Comparison of ENCODE assay signal across 19 mouse cellular contexts in the genomic region with DNA sequence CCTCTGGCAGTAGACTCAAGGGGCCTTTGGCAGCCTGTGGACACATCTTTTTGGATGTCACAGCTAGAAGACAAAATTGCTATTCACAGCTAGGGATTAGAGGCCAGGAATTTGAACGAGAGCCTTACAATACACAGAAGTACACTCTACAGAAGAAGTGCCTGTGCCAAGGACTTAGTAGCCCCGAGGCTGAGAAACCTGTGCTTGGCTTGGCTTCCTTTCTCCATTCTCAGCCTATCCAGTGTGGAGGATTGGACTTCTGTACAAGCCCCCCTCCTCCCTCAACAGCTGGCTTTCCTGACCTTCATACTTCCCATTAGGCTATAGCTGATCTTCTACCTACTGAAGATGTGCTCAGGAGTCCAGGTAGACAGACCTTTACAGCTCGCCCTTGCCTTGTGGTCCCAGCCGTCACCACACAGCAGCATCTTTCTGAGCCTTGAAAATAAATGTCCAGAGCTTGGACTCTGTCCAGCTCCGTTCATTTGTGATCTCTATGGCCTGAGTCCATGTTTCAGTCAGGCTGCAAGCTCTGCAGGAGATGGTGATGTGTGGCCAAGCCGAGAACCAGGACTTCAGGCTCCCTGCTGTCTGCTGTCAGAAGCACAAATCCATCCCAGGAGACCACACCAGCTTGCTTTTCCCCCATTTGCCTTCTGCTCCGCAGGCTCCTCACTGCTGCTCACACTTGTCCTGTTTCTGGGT. TPM values are rescaled to one million over a fixed set of nuclear protein-coding genes. Genes with fewer than 3 reads are reported as not detected.
DNase-seq lines count a peak whose midpoint lies in the region; ATAC-seq and TF ChIP-seq lines count a peak whose summit lies in the region.
"Had no signal": no experiment of that assay in that cellular context is flagged by ENCODE, and none has a peak within 500 bp of the region (broad histone marks: within the 10 kb centered on the region; RNA-seq: fewer than 3 reads in every experiment).

No protein-coding gene starts in this region.

- no peaks in the 10 kb centered on the region for H3K4me1 ChIP-seq in forebrain, postnatal 0 days (ENCODE audit: insufficient read depth)
- no peaks in the 10 kb centered on the region for H3K4me1 ChIP-seq in forebrain, embryonic 14.5 days (ENCODE audit: control insufficient read depth, insufficient read depth, low read length)
- H3K4me1 ChIP-seq in kidney, embryonic 16.5 days (ENCODE audit: insufficient read depth, low read length): no peaks in the 10 kb centered on the region
- H3K4me1 ChIP-seq in cerebellum, adult 2 months (ENCODE audit: control insufficient read depth, insufficient read depth, low read length): peaks cover 5% of the 10 kb centered on the region; the same call in 1 of the 2 replicates
- H3K4me1 ChIP-seq: embryonic facial prominence, embryonic 13.5 days; forebrain, embryonic 15.5 days had no signal

- no peaks in the 10 kb centered on the region for H3K9me3 ChIP-seq in forebrain, postnatal 0 days (ENCODE audit: low read length)
- H3K9me3 ChIP-seq in forebrain, embryonic 14.5 days (replicated peaks; ENCODE audit: control insufficient read depth, low read length): no peaks in the 10 kb centered on the region
- H3K9me3 ChIP-seq in kidney, embryonic 16.5 days (ENCODE audit: low read length): no peaks in the 10 kb centered on the region
- H3K9me3 ChIP-seq: embryonic facial prominence, embryonic 13.5 days; forebrain, embryonic 15.5 days had no signal

- no peak for DNase-seq in forebrain, postnatal 0 days
- DNase-seq in forebrain, embryonic 14.5 days (ENCODE audit: low spot score): no peak
- peak; percentile 4 to 6 for DNase-seq in kidney, postnatal 4 days
- peak; percentile 48 for DNase-seq in Muller cell, postnatal 12 days (ENCODE audit: inconsistent ontology term)
- peak; percentile 33 to 48 for DNase-seq in cerebellum, adult 2 months
- DNase-seq in right cerebral cortex, adult 18-20 months: no peak
- no peak for DNase-seq in right cerebral cortex, postnatal 14 days
- DNase-seq: gastrocnemius, postnatal 36 days; kidney, adult 11 months; kidney, postnatal 14 days; lung, adult 18-20 months; lung, postnatal 36 days; thymus, postnatal 14 days had no signal

- H3K4me3 ChIP-seq in forebrain, postnatal 0 days (ENCODE audit: low read depth, low read length): no peak overlapping the region
- H3K4me3 ChIP-seq in forebrain, embryonic 14.5 days (ENCODE audit: low read depth, low read length): no peak overlapping the region
- no peak overlapping the region for H3K4me3 ChIP-seq in kidney, embryonic 16.5 days (ENCODE audit: low read length)
- no peak overlapping the region for H3K4me3 ChIP-seq in cerebellum, adult 2 months (replicated peaks; ENCODE audit: insufficient read depth, low read depth, low read length)
- H3K4me3 ChIP-seq: embryonic facial prominence, embryonic 13.5 days; forebrain, embryonic 15.5 days had no signal

- H3K27me3 ChIP-seq in forebrain, postnatal 0 days (ENCODE audit: insufficient read depth, low read length): no peaks in the 10 kb centered on the region
- no peaks in the 10 kb centered on the region for H3K27me3 ChIP-seq in forebrain, embryonic 14.5 days (replicated peaks; ENCODE audit: control insufficient read depth, insufficient read depth, low read length)
- no peaks in the 10 kb centered on the region for H3K27me3 ChIP-seq in kidney, embryonic 16.5 days (ENCODE audit: insufficient read depth, low read length)
- H3K27me3 ChIP-seq in cerebellum, adult 2 months (ENCODE audit: control insufficient read depth, insufficient read depth, low read length): no peaks in the 10 kb centered on the region
- H3K27me3 ChIP-seq: CH12.LX; embryonic facial prominence, embryonic 13.5 days; forebrain, embryonic 15.5 days had no signal

- H3K4me2 ChIP-seq in forebrain, postnatal 0 days (ENCODE audit: low read depth): no peak overlapping the region
- H3K4me2 ChIP-seq in forebrain, embryonic 14.5 days (ENCODE audit: low read length): no peak overlapping the region
- no peak overlapping the region for H3K4me2 ChIP-seq in kidney, embryonic 16.5 days (replicated peaks; ENCODE audit: low read depth, low read length)
- H3K4me2 ChIP-seq: embryonic facial prominence, embryonic 13.5 days; forebrain, embryonic 15.5 days; liver, embryonic 11.5 days had no signal

- peak; percentile 32; the same call in 1 of the 2 replicates for ATAC-seq in forebrain, postnatal 0 days
- ATAC-seq in forebrain, embryonic 14.5 days: no peak
- ATAC-seq in kidney, embryonic 16.5 days (ENCODE audit: low FRiP score, low TSS enrichment): no peak
- ATAC-seq: forebrain, embryonic 15.5 days had no signal

- H3K27ac ChIP-seq in forebrain, postnatal 0 days (ENCODE audit: low read depth, low read length): no peak overlapping the region
- no peak overlapping the region for H3K27ac ChIP-seq in forebrain, embryonic 14.5 days (ENCODE audit: low read depth, low read length)
- no peak overlapping the region for H3K27ac ChIP-seq in kidney, embryonic 16.5 days (ENCODE audit: low read length)
- H3K27ac ChIP-seq in cerebellum, adult 2 months (ENCODE audit: insufficient read depth, low read length): no peak overlapping the region
- H3K27ac ChIP-seq: embryonic facial prominence, embryonic 13.5 days; forebrain, embryonic 15.5 days had no signal

- H3K9ac ChIP-seq in forebrain, postnatal 0 days: no peak overlapping the region
- no peak overlapping the region for H3K9ac ChIP-seq in forebrain, embryonic 14.5 days (ENCODE audit: low read length)
- no peak overlapping the region for H3K9ac ChIP-seq in kidney, embryonic 16.5 days (replicated peaks; ENCODE audit: low read length)
- H3K9ac ChIP-seq: embryonic facial prominence, embryonic 13.5 days; forebrain, embryonic 15.5 days had no signal

- TF ChIP-seq CTCF in forebrain, postnatal 0 days (IDR thresholded peaks at IDR 0.05; ENCODE audit: low read depth): no peak
- TF ChIP-seq CTCF in cerebellum, adult 2 months (IDR thresholded peaks at IDR 0.05; ENCODE audit: borderline replicate concordance, insufficient read depth, low read depth, low read length): no peak

- no peak for TF ChIP-seq POLR2A in cerebellum, adult 2 months (IDR thresholded peaks at IDR 0.05; ENCODE audit: borderline replicate concordance, insufficient read depth, low read length)

- H3K36me3 ChIP-seq in forebrain, postnatal 0 days (ENCODE audit: insufficient read depth): no peaks in the 10 kb centered on the region
- no peaks in the 10 kb centered on the region for H3K36me3 ChIP-seq in forebrain, embryonic 14.5 days (ENCODE audit: control insufficient read depth, insufficient read depth, low read length)
- no peaks in the 10 kb centered on the region for H3K36me3 ChIP-seq in kidney, embryonic 16.5 days (ENCODE audit: insufficient read depth, low read length)
- H3K36me3 ChIP-seq: embryonic facial prominence, embryonic 13.5 days; forebrain, embryonic 15.5 days had no signal

- WGBS in forebrain, postnatal 0 days: 44% methylated on average over 7 of the region's 7 CpGs
- WGBS in forebrain, embryonic 14.5 days: 60% methylated on average over 7 of the region's 7 CpGs
- WGBS in kidney, embryonic 16.5 days: 64% methylated on average over 7 of the region's 7 CpGs
- 11% methylated on average over 7 of the region's 7 CpGs for WGBS in cerebellum, adult 2 months

RNA-seq across cellular contexts. Expression of a gene that starts 55.2 kb away (rescaled TPM):
- 9.6 and 12.9 TPM in 2 replicates for total RNA-seq in forebrain, postnatal 0 days (2014; rRNA removed)
- 1.7 and 2.0 TPM in 2 replicates for polyA plus RNA-seq in forebrain, postnatal 0 days (2015; fragmentation: Nextera tagmentation; extraction: Ambion mirVana)
- 1.0 and 2.0 TPM in 2 replicates for polyA plus RNA-seq in forebrain, embryonic 14.5 days (2014; fragmentation: Nextera tagmentation; extraction: Ambion mirVana)
- 0.41 and 0.52 TPM in 2 replicates for polyA plus RNA-seq in kidney, embryonic 16.5 days (2015; fragmentation: Nextera tagmentation; extraction: Ambion mirVana)
- polyA plus RNA-seq in cerebellum, adult 2 months (2012; rRNA removed): 4.1 and 5.1 TPM in 2 replicates
- total RNA-seq: CH12.LX, MEL had no signal

Comparison
In these comparisons a context has a peak if more than half of its experiments do, and no peak if none do; other contexts are left out.
1. DNase-seq: peak in kidney, postnatal 4 days (2 of 2), Muller cell, postnatal 12 days (single experiment) and cerebellum, adult 2 months (2 of 2); none in forebrain, postnatal 0 days (single experiment), forebrain, embryonic 14.5 days (single experiment), right cerebral cortex, adult 18-20 months (single experiment) and right cerebral cortex, postnatal 14 days (single experiment).